Mouse (Mus musculus) frontal cortex, postnatal 25 days (tissue): Measurements from ENCODE around the gene Rap1a.
A peak's percentile ranks its signal among the peaks of the same experiment; 100 is the strongest.

Experiments used
- DNase-seq, 2 experiments: peaks; one replicate each; pipeline ENCODE4 v3.0.0; 2022; ENCODE audit warnings: low spot score in 2 of 2

The Rap1a gene

DNA sequence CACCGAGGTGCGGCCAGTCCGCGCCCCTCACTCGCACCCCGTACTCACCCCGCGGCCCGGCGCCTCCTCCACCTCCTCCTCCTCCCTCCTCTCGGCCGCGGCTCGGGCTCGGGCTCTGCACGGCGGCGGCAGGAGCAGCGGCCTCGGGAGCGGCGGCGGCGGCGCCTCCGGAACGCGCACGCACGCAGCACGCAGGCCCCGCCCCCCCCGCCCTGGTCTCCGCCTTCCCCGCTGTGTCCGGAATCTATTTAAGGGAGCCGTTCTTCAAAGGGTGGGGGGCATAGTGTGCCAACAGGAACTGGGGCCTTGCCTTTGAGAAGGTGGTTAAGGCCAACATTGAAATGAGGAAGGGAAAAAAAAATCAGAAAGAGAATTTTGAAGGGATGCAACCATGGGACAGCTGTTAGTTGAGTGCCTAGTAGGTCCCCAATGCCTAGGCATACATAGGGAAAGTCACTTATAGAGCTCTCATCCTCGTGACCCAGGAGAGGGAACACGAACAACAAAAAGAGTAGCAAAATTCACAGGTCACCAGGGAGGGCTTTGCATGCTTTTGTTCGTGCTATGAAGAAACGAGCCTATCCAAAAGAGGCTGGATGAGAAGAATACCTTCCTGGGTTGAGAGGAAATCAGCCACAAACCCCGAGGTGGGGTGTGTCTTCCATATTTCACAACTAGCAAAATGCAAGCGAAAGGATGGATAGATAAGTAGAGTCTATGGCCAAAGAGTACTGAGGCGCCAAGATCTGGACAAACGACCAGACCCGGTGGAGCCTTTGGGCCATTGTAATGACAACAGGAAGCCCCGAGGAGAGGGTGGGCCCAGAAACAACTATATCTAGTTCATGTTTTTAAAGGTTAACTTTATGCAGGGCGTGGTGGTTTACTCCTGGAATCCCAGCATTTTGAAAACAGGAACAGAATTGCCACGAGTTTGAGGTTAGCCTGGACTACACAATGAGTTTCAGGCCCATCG lies at the start of gene Rap1a:
Gene Rap1a, minus strand, starts transcription at position 146 of the 976 bp plus-strand sequence.
- DNase-seq = peak; percentile 28 to 49

- DNase-seq = no peak
These were observed 45.3 kb upstream of the Rap1a start for GRCm38 (mm10) chr3:105846294-105847069.

- no peak for DNase-seq
These were observed 38.7 kb upstream of the Rap1a start for GRCm38 (mm10) chr3:105839836-105840235.

- DNase-seq = no peak
These were observed 37.5 kb upstream of the Rap1a start for GRCm38 (mm10) chr3:105838655-105839054.

GRCm38 (mm10) chr3:105836883-105837282 lies 35.7 kb upstream of the Rap1a start:
- no peak for DNase-seq

- no peak for DNase-seq
These were observed 34.7 kb upstream of the Rap1a start for GRCm38 (mm10) chr3:105835875-105836274.

GRCm38 (mm10) chr3:105831584-105831983 lies 30.4 kb upstream of the Rap1a start:
- no peak for DNase-seq

GRCm38 (mm10) chr3:105825501-105826161 lies 24.5 kb upstream of the Rap1a start:
- DNase-seq = no peak

DNA sequence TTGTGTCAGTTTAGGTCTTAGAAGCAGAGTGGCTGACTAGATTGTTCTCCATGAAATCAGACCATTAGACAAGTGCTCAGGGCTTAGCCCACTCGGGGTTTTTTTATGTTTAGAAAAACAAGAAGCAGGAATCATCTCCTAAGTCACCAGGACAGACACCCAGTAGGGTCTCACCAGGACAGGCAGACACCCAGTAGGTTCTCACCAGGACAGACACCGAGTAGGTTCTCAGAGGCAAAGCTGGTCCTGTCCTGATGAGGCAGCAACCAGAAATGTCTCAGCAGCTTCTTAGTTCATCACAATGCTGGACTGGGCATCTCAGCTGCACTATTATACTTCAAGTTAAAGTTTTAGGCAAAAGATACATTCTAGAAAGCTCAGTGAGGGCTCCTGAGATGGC lies 23.6 kb upstream of the Rap1a start:
- DNase-seq = no peak

GRCm38 (mm10) chr3:105824103-105824502 lies 23.0 kb upstream of the Rap1a start:
- no peak for DNase-seq

DNA sequence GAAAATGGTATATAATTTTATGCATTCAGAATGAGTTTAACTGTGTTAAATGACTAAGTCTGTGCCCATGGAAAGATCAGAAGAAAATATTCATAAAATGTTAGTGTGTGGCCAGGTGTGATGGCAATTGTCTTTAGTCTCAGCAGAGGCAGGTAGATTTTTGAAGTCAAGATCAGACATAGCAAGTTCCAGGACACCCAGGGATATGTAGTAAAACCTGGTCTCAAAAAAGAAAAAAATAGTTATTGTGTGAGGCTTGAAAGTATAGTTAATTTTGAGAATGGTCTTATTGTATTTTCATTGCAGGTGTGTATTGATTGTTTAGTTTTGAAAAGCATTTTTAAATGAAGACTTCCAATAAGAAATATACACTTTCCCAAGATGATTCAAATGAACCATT lies 22.5 kb upstream of the Rap1a start:
- no peak for DNase-seq

GRCm38 (mm10) chr3:105821504-105821903 lies 20.4 kb upstream of the Rap1a start:
- no peak for DNase-seq

- no peak for DNase-seq
These were observed 19.1 kb upstream of the Rap1a start for GRCm38 (mm10) chr3:105820272-105820671.

DNA sequence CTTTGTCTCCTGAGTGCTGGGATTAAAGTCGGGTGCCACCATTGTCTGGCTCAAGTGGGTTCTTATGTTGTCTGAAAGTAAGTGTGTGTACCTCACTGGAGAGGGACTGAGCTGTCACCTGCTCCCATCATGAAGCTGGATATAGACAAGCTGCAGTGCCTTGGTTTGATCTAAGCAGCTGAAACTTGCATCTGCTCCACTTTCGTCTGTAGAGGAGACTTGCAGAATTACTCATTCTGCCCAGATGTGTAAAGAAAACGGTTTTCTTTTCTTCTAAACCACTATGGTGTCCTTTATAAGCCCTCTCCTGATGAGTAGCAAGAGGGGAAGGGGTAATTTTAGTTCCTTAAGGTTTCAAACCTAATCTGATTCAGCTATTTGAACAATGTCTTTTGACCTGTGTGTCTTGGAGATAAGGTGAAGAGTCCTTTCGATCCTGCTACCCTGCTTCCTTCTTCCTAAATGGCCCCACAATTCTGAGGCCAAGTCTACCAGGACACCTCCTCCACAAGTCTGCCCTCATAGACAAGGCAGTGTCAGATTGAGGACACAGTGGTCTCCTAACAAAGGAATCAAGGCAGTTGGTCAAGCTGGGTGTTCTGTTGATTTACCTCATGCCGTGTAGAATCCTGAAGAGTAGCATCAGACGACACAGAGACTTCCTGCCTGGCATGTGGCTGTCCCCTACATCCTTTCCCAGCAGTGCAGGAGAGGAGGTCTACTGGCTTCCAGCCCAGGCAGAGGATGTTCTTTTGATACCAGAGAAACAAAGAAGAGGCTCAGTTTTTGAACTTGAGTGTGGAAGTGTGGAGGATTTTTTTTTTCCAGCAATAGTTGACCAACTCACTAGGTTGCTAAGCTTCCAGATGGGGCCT lies 17.2 kb upstream of the Rap1a start:
- no peak for DNase-seq

GRCm38 (mm10) chr3:105816089-105816488 lies 15.0 kb upstream of the Rap1a start:
- no peak for DNase-seq

DNA sequence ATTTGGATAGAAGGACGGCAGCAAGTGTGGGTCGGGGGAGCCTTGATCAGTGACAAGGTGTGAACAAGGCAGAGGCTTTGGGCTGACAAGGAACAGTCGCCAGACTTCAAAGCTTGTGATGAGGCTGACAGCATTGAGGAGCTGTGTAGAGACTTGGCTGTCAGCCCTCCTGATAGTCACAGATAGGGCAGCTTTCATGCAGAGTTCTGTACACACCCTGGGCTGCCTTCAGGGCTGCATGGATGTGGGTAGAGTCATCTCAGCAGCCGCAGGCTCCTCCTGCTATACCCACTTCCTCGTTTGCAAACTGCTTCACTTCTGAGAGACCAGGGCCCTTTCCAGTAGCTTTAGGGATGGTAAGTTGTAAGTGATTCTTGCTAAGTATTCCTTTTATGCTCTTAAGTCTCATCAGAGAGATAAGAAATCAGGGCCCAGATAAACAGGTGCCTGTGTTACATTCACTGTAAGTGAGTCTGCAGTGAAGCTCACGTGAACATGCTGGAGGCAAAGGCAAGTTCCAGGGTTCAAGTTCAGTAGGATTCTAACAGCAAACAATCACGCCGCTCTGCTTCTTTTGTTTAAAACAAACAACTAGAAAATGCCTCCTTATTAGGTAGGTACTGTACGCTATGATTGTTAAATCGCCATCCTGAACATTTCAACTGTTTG lies 14.2 kb upstream of the Rap1a start:
- DNase-seq = no peak

DNA sequence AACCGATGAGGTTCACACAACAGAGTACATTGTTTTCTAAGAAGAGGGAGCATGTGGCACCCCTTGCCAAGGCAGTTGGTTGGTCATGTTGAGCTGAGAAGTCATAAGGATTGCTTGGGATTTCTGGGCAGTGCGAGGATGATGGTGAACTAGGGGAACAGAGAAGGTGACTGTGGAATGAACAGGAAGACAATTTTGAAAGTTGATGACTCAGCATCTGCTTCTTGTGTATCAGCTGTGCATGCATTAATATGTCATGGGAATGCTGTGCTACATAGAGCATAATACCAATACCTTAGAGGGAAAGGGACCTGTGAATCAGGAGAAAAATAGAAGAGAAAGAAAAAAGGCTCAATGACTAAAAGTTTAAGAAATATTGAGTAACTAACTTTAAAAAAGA lies 10.0 kb upstream of the Rap1a start:
- DNase-seq = no peak

DNA sequence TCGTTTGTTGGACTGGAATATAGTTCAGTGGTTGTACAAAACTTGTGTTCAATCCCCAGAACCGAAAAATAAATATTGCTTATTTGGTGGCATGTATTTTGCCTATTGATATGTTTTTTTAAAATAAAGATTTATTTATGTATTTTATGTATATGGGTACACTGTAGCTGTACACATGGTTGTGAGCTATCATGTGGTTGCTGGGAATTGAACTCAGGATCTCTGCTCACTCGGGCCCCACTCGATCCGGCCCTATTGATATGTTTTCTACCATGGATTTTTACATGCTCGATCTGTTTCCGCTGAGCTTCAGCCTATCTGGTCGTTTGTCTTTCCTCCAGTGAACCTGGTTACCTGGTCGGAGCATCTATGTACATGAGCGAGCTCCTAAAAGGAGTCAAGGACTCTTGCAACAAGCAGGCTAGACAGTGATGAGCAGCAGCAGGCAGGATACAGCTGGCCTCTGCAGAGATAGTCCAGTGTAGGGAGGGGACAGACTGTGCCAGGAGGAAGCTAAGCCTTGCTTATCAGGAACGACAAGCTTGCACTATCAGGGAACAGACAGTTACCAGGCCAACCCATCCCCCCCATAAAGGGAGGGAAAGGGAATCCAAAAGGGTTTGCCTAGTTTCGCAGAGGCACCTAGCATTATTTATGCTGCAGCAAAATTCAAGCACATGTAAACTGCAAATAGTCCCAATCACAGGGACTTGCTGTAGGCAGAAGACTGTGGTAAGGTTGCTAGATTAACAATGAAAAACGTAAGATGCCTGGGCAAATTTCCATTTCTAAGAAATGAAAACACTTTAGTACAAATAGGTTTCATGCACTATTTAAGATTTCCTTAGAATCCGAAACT lies 7.3 kb upstream of the Rap1a start:
- no peak for DNase-seq

DNA sequence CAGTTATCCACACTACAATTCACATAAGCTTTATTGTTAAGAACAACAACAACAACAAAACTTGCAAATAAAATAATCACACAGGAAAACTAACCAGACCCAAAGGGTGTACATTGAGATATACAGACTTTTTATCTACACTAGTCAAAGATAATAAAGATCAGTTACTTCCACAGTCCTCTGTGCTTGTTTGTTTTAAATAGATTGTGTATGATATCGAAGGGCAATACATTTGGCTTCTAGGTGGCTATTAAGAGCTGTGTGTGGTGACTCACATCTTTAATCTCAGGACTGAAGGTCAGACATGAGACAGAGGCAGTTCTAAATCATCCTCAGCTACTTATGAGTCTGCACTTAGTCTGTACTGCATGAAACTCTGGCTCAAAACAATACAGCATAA lies 6.5 kb upstream of the Rap1a start:
- DNase-seq = no peak
